Mouse (Mus musculus): ENCODE data around the gene Cuedc1.

Gene Cuedc1

DNA sequence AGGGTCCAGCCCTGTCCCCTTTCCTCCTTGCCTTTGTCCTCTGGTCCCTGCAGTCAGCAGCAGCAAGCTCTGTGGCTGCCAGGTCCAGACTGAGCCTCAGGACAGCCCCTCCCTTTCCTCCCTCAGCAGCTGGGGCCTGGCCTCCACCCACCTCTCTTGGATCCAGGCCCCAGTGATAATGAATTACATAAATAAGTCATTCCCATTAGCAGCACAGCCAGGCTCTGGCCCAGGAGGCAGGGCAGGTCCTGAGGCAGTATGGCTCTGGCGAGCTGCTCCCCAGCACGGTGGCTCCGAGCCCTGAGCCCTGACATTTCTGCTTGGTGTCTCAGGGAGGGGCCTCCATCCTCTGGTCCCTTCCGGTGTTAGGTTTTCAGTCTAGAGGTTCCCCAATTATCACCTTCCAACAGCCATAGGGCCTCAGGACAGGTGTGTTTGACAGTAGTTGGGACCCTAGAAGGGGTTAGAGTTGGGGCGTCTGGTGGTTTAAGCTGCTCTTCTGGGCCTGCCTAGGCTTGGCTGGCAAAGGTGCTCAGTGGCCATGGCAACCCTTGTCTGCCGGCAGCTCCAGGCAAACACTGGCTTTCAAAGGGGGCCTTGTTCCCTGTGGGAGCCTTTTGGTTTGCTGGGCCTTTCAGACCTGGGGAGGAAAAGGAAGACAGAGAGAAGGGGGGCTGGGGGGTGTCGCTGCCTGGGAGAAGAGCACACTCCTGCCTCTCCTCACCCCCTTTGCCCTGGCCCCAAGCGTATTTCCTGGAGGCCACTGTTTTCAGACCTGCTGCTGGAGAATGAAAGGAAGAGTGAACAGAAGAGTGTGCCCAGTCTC, 21.2 kb downstream of the Cuedc1 start:
- DNase-seq = peak; percentile 90

DNA sequence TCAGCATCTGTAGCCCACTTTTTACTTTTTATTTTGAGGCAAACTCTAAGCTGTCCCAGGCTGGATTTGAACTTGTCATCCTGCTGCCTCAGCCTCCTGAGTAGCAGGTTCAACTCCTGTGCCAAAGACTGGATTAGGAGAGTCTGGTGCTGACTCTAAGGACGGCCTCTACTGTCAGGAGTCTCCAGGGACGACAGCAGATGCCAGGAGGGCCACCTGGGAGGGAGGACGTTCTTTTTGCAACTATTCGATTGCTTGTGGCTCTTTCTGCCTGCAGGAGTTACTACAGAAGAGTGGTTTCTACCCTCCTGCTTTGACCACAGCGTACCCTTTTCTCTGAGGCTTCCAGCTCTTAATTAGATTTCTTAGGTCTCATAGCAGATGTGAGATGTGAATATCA, 24.7 kb downstream of the Cuedc1 start:
- no peak for DNase-seq

DNA sequence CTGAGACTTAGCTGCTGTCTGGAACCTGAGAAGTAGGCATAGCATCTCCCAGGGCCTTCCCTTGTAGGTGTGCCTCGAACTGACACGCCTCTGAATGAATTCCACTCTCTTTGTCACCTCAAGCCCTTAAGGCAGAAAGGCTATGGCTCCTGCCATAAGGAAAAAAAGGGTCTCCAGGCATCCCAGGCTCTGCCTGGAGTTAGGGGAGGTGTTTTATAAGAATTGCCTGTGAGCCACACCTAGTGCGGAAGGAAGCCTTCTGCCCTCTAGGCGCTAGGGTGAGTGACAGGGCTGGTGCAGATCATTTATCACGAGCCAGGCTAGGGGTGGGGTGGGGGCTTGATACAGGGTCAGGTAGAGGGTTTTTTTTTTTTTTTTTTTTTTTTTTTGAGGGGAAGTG, 25.2 kb downstream of the Cuedc1 start:
- no peak for DNase-seq

DNA sequence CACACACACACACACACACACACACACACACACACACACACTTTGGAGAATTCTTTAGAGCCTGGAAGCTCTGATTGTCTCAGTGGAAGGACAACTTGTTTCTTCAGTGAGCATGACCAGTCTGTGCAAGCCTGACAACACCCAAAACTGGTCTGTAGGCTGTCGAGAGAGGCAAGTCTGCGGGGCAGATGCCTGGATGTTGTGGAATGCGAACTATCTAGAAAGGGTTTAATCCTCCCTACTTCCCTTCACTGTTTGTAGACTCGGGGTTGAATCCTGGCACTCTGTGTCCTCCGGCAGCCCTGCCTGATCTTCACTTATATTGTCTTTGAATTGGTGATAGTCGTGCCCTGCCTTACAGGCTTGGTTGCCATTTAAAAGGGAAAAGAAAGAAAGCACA, 25.9 kb downstream of the Cuedc1 start:
- DNase-seq = no peak

DNA sequence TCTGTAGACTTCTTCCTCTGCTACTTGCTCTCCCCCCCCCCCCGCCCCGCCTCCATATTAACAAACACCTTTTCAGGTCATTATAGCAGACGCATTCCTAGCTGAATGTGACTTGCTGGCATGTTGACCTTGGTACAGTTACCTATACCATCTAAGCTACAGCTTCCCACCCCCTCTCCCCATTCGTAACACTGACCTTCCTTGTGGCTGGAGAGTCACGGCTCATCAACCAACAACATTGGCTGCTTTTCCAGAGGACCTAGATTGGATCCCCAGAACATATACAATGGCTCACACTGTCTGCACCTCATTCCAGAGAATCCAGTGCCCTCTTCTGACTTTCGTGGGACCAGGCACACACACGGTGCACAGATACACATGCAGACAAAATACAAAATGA, 27.6 kb downstream of the Cuedc1 start:
- no peak for DNase-seq

DNA sequence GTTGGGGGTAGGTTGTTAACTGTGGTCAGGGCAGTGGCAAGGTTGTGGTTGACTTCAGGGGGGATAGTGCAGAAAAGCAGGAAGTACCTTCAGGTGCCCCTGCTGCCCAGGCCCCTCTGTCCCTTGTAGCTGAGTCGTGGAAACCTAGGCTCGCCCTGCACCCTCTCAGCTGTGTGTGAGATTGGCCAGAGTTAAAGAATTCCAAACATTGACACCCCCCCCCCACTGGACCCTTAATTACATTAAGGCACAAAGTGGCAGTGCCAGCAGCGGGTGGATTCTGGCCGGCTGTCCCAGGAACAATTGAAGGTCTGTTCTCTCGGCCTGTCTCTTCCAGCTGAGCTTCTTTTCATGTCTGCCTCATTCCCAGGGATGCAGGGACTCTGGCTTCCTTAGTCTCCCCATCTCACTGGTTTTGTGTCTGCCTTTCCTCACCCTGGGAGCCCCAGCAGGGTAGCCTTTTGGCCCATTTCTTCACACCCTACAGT, 28.5 kb downstream of the Cuedc1 start:
- no peak for DNase-seq

DNA sequence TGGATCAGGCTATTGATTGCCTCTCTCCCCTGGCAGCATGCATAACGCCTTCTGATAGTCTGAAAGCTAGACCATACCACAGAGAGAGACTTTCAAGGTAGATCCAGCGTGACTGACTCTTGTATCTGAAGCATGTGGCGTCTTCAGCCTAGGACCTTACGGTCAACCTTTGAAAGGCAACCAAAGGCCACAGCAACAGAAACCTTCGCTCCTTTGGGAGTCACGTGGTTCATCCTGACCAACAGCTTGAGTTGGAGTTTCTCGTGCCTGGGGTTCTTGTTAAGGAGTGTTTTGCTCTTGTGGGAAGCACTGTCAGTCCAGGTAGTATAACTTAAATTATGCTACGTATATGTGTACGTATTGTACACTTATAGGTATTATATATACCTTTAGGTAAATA, 30.6 kb downstream of the Cuedc1 start:
- no peak for DNase-seq

DNA sequence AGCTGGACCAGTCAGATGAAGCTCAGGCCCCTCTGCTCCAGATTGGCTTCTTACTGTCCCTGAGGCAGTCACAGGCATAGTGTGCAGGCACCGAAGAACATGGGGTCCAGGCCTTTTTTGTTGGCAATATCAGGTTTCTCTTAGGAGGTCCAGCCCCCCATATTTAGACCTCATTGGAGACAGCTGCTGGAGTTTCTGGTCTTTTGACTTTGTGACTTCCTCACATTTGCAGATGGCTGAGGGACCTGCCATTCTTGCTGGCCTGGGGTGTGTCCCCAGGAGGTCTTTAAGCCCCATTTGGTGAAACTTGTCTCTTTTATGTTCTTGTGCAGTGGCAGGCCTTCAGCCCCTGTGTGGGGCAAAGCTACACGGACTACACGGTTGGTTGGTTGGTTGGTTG, 31.4 kb downstream of the Cuedc1 start:
- no peak for DNase-seq

DNA sequence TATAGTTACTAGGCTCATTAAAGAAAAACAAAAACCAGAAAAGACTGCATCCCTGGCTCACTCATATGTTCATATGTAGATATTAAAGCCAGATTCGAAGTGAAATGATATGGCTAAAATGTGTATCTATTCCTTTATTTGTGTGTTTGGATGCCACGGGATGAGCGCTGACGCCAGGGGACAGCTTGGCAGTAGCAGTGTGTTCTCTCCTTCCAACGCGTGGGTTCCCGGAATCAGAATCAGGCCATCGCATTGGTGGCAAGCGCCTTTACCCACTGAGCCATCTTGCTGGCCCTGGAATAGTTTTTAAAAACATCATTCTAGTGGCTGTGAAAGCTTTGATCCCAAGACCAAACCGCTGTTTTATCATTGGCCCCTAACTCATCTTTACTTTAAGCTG, 32.1 kb downstream of the Cuedc1 start:
- peak; percentile 63 for DNase-seq

DNA sequence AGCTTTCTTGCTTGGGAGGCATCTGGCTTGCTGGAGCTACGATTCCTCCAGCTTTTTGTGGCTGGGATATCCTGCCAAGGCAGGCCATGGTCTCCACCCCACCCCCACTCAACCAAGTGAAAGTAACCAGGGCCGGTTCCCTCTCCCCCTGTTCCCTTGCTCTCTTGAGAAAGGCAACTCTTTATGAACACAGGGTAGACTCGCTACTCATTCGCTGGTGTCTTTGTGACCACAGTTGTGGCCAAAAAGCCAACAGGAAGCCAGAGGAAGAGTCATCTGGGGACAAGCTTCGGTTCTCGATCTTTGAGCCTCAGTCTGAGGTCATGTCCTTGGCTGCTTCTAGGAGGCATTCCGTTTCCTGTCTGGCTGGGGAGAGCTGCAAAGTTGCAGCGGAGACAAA, 34.0 kb downstream of the Cuedc1 start:
- DNase-seq = peak; percentile 40

DNA sequence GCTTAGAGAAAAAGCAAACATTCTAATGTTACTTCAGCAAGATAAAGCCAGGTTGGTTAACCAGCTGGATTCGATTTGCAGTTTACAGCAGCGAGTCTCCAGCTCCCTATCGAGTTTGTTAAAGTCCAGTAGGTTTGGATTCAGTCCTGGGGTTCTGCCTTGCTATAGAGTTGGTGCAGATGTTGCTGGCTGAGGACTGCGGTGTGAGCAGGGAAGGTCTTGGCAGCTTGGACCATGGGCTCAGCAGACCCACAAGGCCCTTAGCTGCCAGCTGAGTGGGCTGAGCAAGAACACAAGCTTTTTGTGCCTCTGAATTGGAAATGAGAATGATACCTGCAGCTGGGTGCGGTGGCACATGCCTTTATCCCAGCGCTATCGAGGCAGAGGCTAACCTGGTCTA, 37.4 kb downstream of the Cuedc1 start:
- DNase-seq = no peak

DNA sequence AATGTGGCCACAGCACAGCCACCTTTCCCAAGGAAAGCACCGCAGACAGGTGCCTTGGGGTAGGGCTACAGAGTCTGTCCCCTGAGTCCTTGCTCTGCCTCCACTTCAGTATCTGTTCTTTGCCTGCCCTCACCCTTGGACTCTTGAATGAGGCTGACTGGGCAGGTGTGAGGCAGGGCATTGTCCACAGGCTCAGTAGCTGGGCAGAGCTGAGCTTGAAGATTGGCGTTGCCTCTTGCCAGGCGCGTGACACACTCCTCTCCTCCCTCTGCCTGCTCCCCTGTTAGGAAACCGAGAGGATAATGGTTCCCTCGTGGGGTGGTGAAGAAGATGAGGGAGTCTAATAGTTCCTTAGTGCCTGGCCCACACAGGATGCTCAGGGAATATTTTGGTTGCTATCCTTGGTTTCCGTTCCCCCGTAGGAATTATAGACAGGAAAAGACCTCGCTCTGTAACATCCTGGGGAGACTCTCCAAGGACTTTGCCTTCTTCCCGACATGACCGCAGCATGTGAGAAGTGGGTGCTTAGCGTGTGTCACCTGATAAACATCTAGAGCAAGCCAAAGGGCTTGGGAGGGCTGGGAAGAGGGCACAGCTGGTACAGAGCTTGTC, 40.1 kb downstream of the Cuedc1 start:
- no peak for DNase-seq

DNA sequence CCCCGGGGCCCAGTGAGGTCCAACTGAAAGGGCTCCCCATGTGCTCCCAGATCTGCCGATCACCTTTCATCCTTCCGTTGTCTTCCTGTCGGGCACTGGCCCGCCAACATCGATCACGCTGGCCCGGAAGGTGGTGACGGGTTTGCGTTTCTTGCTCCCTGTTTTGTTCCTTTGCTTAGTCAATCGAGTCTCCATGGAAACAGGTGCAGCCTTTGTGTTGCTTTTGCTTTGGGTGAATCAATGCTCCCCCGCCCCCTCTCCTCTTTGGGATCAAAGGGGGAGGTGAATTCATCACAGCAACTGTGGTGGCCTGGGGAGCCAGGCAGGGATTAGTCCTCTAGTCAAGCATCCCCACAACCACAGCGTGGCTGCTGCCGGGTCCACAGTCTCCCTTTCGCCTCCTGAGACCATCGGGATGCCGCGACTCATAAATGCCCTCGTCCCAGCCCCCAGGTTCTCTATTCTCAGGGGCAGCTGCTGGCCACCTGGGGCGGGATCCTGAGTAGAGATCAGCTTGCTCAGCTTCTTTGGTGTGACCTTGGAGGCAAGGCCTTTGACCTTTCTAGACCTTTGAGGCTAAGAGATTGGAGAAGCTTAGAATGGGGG, 41.5 kb downstream of the Cuedc1 start:
- DNase-seq = peak; percentile 47

DNA sequence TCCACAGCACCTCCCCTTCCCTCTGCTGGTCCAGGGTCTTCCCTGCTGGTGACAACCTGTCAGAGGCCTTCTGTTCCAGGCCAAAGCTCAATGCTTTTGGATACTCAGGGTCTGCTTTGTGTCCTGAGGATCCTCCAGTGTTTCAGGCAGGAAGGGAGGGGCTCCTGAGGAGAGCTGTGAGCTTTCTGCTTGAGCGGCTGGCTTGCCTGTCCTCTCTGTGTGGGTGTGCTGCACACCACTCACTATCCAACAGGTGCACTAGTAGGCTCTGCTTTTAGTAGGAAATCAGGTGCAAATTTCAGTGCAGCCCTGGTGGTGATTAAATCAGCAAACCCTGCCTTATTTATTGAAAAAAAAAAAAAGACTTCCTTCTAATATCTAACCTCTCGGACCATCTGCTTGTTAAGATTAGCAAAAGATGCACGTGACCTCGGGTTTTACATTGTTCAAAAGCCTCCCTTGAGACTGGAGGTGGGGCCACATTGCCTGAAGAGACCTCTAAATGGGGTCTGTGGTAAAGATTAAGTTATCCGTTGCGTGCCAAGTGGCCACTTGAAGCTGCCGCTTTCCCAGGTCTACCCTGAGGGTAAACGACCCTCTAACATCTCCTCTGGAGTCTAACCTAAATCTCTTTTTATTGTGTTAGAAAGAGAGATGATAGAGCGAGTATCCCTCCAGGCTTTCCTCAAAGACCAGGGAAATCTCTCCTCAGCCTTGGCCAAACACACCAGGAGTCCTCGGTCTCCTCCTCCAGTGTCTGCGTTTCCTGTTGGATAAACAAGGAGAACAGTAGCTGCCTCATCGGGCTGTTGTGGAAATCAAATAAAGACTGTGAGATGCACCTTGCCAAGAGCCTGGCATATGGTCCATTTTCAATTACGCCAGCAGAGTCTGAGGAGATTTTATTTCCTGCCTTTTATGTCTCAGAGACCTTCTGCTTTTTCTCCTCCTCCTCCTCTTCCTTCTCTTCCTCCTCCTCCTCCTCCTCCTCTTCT, 42.5 kb downstream of the Cuedc1 start:
- peak; percentile 70 for DNase-seq

DNA sequence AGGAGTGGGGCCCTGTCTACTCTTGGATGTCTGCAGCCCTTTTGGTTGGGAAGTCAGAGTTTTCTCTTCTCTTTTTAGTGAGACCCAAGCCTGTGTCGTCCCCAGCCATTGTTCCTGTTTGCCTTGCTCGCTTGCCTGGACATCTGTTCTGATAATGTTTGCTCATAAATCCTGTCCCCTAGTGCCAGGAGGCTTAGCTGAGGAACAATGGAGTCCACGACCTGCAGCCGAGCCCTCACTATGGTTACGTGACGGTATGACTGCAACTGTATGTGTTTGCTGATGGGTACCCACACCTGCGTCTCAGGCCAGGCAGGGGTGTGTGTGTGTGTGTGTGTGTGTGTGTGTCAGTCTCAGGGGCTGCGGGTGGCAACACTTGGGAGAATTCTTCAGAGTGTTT, 44.5 kb downstream of the Cuedc1 start:
- no peak for DNase-seq

DNA sequence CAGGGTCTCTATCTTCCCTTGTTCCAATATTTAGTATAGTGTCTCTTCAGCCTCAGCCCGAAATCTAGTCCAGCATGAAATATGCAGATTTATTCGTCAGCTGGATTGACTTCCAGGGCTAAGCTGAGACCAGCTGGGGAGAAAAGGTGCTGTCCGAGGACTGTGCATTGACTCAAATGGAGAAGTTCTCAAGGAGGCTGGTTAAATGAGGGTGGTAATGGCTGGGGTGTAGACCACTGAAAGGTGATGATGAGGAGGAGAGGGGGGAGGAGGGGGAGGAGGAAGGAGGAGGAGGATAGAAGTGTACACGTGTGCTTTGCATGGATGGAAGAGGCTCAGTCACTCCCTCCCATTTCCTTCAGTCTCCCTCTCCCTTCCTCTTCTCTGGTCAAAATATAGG, 46.2 kb downstream of the Cuedc1 start:
- DNase-seq = no peak

DNA sequence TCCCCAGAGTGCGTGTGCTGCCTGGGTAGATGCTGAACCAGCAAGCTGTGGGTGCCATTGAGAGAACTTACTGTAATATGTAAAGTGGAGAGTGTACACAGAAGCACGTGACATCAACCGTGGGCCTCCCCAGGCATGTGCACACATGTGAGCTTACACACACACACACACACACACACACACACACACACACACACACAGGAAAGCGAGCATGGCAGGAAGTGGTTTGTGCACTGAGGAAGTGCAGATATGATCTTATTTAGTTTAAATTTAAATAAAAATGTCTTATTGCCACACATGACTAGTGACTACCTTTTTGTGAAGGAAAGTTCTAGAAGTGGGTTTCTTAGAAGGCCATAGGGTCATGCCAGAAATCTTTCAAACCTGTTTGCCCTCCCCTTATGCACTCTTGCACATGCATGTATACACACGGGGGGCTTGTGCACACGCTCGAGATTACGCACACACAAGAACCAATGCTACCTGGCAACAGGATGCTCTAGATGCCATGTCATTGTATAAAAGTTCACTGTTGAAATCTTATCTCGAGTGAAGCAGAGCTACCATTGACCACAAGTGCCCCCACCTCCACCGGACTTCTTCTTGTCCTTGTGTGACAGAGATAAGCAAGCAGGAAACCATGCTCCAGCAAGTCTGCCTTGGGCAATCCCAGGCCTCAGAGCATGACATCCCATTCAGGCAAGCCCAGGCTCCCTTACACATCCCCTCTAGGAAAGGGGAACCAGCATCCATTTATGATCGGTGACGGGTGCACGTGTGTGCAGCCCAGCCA, 47.6 kb downstream of the Cuedc1 start:
- no peak for DNase-seq

DNA sequence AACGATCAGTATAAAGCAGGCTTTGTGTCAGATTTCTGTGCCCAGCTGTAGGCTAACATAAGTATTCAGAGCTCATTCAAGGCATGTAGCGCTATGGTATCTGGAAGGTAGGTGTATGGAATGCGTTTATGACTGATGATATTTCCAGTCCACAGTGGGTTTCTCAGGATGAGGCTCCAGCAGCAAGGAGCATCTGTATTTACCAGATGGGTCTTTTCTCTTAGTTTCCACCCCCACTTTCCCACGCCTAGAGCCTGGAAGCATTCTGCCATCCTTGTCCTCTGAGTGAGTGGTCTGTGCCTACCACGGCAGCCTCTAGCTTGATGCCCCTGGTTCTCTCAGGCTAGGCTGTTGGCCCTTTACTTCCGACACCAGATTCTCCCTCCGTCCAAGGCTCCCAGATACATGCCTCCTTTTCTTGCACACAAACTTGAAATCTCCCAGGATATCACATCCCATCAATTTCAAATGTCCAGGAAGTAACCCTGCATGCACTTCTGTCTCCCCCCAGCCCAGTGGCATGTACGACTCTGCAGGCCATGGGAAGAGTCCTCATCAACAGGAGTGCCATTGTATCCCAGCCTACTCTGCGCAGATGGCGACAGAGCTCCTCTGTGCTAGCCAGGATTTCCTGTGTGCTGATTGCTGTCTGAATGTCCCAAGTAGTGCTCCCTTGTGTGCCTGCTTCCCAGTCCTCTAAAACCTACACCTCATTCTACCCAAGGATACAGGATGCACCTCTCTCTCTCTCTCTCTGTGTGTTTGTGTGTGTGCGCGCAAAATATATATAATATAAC, 48.6 kb downstream of the Cuedc1 start:
- no peak for DNase-seq

DNA sequence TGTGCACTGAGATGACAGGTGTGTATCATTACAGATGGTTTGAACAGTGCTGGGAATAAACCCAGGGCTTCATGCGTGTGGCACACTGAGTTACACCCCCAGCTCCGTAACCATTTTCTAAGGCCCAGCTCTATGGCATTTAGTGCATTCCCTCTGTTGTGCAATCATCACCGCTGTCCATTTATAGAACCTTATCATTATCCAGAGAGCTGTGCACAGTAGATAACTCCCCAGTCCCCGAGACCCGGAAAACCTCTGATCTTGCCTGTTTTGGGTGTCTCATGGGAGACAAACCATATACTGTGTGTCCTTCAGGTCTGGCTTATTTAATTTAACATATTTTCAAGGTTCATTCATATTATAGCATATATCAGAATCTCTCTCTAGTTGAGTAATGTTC, 49.5 kb downstream of the Cuedc1 start:
- no peak for DNase-seq

DNA sequence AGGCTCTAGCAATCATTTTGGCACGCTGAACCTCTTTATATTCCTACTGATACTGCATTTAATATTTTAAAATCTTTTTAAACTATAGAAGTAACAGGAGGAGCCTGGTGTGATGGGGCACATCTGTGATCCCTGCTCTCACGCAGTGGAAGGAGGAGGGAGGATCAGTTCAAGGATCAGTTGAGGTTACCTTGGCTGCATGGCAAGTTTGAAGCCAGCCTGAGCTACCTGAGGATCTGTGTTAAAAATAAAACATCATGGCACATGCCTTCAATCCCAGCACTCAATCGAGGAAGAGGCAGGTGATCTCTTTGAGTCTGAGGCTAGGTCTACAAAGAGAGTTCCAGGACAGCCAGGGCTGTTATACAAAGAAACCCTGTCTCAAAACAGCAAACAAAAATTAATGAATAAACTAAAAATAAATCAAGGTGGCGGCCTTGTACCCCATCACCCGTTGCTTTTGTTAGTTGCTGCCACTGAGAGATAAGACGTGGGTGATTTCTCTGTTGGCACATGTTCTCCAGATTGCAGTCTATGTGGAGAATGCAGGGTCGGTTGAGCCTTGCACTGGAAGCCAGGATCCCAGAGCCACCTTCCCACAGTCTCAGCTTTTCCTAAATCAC, 50.3 kb downstream of the Cuedc1 start:
- DNase-seq = no peak
